Mouse (Mus musculus) heart, adult 11 months (tissue): Measurements from ENCODE around the gene 4921509C19Rik.
"Not testable (repeated sequence)": the region's sequence is repeated elsewhere in the genome, so short reads cannot be mapped to it uniquely, and the experiment has no call there.

ENCODE experiments used
- DNase-seq: peaks from one replicate; pipeline ENCODE4 v3.0.0; 2022

4921509C19Rik gene

DNA sequence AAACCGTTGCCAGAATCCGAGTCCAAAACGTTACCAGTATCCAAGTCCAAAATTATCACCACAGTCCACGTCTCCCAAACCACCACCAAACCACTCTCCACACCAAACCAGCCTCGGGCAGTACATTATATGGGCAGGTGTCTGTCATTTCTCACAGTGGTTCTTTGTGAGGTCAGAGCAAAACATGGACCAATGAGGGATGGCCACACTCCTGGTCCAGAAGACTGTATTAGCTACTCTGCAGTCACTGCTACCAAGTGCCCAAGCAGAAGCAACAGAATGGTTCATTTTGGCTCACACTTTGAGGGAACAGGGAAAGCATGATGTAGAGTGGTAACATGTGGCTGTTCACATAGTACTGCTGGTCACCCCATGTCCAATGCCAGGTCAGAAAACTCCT lies at the start of gene 4921509C19Rik:
TSS of gene 4921509C19Rik (minus strand) at position 101 of the 400 bp plus-strand sequence.
- DNase-seq = not testable (repeated sequence)

DNA sequence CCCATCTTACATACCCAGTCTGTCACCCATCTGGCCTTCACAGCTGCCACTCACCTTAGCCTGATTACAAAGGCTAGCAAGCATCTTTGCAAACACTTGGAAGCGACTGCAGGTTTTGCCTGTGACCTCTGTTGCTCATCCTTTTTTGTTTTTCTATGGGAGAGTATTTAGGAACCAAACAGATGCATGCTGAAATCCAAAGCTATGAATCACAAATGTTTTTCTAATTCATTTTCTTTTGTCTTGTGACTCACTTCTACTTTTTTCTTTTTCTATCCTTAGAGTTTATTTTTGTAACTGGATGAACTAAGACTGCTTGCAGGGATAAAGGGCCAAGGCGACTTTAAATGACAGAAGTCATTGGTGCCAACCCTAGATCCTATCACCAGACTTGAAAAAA lies 49.6 kb upstream of the 4921509C19Rik start:
- DNase-seq = no peak

DNA sequence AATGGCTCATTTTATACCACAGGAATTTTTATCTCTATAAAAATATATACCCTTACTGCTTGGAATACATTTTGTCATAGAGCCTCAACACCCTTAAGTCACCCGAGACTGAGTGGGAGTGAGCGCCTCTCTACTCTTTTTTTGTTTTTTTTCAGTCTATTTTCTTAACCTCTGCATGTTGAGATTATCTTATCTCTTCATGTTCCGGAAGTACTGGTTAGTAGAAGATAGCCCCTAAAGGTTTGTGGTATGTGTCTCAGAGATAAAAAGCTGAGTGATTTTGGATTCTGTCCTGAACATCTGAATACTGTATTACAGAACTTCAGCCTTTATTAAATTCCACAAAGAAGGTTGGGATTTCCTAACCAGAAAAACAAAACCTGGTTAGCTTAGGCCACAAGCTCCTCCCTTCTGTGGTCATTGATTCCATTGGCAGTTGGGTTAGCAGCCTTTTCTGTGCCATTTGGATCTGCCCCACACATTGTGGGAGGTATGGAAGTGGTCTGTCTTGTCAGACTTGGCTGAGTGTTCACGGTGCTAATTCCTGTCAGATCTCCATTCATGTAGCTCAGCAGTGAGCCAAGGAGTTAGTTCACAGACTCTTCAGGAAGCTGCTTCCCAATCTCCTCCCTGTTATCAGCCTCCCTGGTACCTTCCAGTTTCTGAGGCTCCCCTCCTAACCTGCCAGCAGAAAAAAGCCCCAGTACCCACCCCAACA lies 48.5 kb upstream of the 4921509C19Rik start:
- no peak for DNase-seq

DNA sequence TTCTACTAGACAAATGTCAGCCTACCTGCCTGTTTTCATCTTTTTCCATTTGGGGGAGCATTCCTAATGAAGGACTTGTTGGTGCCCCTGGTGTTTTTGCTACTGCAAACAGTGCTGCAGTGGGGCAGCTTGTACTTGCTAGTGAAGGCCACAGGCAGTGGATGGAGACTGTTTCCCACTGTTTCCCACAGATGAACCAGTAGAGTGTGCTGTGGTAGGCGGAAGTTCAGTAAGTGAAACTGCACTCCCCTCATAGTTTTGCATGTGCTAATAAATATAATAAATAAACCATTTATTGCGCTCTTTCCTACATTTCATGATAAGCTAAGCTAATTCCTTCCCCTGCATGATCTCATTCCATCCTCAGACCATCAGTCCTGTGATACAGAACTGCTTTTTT lies 43.0 kb upstream of the 4921509C19Rik start:
- no peak for DNase-seq

DNA sequence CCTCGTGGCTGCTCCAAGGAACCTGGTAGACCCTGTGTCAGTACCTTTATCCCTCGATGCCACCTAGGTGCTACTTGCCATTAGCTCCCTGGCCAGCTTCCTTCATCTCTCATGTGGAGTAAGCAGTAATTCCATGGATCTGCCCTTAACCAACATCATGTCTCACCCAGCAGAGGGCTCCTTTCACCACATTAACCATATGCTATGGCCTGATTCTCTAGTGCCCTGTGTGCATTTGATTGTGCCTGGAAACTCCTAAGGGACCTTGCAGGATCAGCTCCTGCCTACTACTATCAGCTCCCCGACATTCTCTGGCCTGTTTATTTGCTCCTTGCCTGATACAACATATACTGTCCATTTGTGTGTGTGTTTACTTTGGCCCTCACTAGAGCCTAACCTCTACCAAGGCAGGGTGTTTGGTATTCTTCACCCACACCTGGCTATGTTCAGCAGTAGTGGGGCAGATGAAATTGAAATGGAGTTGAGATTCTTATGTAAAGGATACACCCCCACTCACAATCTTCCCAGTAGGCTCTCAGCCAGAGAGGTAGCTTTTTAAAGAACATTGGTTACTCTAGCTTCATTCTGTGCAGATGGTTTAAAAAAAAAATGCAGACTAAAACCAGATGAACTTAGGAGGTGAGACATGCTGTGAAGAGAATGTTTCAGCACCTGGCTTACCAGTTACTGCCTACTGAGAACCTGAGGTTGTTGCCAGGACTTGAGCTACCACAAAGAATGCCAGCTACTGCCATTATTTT lies 37.8 kb upstream of the 4921509C19Rik start:
- DNase-seq = peak; percentile 87

DNA sequence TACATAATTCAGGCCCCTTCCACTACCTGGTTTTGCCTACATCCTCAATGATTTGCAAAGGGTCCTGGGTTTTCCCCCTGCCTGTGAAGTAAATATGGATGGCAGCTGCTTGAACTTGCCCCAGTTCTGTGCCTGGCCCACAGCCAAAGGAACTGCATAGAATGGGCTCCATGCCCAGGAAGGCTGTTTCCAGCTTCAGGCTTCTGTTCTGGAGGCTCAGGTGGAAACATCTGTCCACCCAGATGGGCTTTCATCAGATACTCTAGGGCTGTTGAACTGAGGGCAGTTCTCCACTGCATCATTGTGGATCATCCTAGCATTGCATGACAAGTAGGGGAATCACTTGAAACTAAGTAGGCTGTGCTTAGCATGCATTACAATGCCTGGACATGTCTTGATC lies 36.2 kb upstream of the 4921509C19Rik start:
- DNase-seq = peak; percentile 89

DNA sequence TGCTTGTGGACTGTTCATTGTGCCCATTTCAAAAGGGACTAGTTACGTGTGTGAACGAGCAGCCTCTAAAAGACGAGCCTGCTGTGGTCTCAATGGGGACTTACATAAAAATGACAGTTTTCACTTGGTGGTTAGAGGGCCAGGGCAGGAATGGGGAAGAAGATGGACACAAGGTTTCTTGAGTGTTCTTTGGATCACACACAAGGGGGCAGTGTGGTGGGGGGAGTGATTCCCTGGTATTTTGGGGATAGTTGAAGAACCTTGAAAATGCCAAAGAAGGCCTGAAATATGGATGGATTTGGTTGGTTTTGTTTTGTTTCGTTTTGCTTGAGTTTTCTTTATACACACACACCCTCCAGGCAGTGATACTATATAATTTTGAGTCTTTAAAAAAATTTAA lies 28.3 kb upstream of the 4921509C19Rik start:
- DNase-seq = peak; percentile 74

DNA sequence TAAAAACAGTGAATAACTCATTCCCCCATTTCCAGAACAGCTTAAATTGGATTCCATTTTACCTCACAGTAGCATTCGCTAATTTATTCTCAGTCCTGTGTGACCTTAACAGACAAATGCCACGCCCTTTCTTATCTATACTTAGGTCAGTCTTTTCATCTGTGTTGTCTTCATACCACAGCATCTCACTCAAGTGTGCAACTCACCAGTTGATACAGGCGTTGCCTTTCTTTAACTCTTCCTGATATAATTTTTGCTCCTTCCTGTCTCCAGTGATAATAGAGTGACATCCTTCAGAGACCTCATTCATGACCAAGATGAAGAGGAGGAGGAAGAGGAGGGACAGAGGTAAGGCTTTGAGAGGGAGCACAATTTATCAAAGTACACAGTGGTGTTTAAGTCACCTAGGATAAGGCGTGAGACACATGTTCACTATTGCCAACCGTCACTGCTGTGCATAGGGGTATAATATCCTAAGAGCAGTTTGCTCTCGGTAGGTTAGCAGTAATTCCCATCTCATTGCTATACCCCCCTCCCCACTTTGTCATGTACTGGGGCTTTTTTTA lies 24.6 kb upstream of the 4921509C19Rik start:
- peak; percentile 45 for DNase-seq

DNA sequence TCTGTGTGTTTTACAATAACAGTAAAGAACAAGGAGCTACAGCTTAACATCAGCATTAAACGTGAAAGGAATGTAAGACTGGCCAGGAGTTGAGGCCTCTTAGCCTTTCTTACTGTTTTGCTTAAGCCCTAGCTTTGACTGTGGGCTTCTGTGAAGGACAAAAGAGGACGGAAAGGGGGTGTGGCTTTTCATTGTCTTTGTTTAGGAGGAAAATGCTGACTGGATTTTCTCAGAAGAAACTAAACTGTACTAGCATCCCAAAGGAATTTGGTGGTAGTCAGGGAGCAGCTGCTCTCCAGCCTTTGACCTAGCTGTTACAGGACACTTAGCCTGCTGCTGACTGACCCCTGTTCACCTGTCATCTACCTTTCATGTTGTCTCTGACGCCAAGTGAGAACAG lies 22.4 kb upstream of the 4921509C19Rik start:
- DNase-seq = peak; percentile 36

DNA sequence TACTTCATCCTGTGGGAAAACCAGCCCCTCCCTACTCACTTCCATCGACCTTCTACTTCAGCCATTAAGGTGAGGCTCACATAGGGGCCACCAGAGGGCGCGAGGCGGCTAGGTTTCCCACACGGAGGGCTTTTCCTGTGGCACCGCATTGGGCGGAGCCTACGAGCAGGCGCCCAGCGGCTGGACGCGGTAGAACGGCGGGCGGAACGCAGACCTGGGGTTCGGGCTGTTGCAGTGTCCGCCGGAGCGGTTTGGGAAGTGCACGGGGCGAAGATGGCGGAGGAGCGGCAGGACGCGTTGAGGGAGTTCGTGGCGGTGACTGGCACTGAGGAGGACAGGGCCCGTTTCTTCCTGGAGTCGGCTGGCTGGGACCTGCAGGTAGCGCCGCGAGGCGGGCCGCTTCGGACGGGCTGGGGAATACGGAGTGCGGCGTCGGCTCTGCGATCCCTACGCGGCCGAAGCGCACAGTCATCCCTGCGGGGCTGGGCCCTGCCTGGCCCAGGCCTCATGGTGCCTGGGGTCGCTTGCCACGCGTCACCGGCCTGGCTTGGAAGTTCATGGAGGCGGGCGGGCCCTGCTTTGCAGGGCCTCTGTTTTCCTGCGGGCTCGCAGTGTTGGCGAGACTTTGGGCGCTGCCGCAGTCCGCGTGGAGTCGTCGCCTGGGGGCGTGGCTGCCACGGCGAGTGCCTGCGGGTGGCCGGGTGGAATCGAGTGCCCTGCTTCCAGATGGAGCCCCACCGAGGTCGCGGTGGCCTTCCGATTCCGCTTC lies 18.3 kb upstream of the 4921509C19Rik start, which contains the start of gene Nsfl1c:
TSS of gene Nsfl1c (plus strand) at position 148 of the 769 bp plus-strand sequence.
- DNase-seq = peak; percentile 99

DNA sequence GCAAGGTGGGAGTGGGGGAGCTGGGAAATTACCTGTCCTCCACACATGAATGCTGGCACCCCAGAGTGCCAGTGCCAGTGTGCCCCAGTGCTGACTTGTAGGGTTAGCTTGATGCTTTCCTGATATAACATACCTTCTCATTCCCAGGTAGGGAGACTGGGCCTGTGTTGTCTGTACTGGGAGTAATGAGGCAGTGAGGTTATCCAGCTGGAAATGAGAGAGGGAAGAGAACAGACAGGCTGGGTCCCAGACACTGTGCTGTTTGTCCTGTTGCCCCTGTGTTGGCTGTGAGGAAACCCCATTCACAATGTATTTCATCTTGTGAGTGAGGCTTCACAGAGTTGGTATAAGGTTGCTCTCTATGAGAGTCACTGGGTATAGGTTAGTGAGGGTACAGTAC lies 10.5 kb upstream of the 4921509C19Rik start:
- peak; percentile 55 for DNase-seq

DNA sequence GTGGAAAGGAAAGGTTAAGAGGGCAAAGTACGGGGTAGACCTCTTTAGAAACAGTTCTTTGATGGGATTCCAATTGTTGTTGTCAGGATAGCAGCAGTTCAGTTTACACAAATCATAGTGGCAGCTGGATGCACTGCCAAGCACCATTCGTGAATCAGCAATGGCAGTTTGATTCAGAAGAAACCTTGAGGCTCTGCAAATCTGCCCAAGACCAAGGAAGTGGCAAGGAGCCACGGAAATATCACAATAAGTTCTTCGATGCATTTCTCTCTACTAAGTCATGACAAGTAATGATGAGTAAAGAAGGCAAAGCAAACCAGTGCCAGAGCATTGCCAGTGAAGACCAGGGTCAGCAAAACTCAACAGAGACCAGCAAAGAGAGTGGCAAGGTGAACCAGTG lies 41.0 kb downstream of the 4921509C19Rik start:
- not testable (repeated sequence) for DNase-seq

DNA sequence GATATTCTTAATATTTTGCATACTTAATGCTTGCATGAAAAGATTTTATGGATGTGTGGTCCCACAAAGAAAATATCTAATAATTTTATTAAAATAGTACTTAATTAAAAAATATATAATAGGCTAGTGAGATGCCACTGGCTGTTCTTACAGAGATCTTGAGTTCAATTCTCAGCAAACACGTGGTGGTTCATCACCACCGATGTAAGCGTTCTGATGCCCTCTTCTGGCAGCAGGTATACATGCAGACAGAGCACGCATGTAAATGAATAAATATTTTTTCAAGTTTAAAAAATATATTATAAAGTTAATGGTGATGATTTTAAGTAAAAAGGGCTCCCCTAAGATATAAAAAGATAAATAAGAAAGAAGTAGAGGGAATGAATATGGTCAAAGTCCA lies 41.8 kb downstream of the 4921509C19Rik start:
- not testable (repeated sequence) for DNase-seq
